Mouse (Mus musculus): ENCODE measurements at regions not wholly inside any gene's neighbourhood (a gene's known extent, or its start where the extent isn't known, plus 50 kb on each side); places are given as distances from the start of the nearest gene placed in this dataset.
"Not testable (repeated sequence)": the region's sequence is repeated elsewhere in the genome, so short reads cannot be mapped to it uniquely, and the experiment has no call there.

DNA sequence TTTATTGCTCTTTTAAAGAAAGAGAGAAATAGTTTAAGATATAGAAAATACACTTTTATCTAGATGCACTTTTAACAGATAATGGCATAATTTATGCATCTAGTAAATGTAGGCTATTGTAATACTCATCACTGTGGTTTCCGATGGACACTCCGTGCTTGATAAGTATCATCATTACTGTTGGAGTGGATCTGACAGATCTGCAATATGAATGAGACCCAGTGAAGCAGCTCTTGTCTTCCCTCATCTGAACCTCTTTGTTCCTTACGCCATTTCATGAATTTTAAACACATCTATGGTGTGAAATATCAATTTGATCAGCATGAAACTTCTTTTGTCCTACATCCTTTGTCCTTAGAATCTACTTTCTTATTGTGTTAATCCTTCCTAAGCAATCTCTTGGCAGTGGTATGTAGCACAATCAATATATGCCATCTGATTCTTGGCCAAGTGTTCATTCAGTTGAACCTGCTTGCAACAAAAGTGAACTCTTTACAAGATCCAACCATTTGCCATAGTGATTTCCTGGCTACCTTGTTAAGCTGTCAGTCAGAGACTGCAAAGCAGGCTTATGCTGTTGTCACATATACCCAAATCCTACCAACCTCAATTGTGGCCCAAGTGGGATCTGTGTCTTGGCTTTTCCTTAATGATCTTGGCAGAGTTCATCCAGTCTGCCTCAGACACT is 452.0 kb upstream of the Dab2 start:
- peak; percentile 71 for ATAC-seq
- Histone ChIP-seq H3K9me3 (replicated peaks; ENCODE audit: control insufficient read depth, low read length, poor library complexity, severe bottlenecking) (no peaks in the 10 kb centered on the region), H3K36me3 (ENCODE audit: control insufficient read depth, insufficient read depth, low read length) (no peaks in the 10 kb centered on the region), H3K9ac (ENCODE audit: low read depth, low read length) (no peak overlapping the region), H3K4me1 (ENCODE audit: control insufficient read depth, insufficient read depth, low read length) (no peaks in the 10 kb centered on the region), H3K27ac (ENCODE audit: low read length) (no peak overlapping the region), H3K4me2 (ENCODE audit: low read length) (no peak overlapping the region), H3K4me3 (ENCODE audit: low read depth, low read length) (no peak overlapping the region), H3K27me3 (ENCODE audit: control insufficient read depth, insufficient read depth, low read depth, low read length) (no peaks in the 10 kb centered on the region)
- 44% methylated on average over 3 of the region's 3 CpGs for WGBS

GRCm38 (mm10) chr15:5852523-5852922 is 447.1 kb upstream of the Dab2 start:
- Histone ChIP-seq H3K4me3 (ENCODE audit: low read depth, low read length) (no peak overlapping the region), H3K36me3 (ENCODE audit: control insufficient read depth, insufficient read depth, low read length) (no peaks in the 10 kb centered on the region), H3K27me3 (ENCODE audit: control insufficient read depth, insufficient read depth, low read depth, low read length) (no peaks in the 10 kb centered on the region), H3K4me2 (ENCODE audit: low read length) (no peak overlapping the region), H3K27ac (ENCODE audit: low read length) (no peak overlapping the region), H3K9me3 (replicated peaks; ENCODE audit: control insufficient read depth, low read length, poor library complexity, severe bottlenecking) (no peaks in the 10 kb centered on the region), H3K9ac (ENCODE audit: low read depth, low read length) (no peak overlapping the region), H3K4me1 (ENCODE audit: control insufficient read depth, insufficient read depth, low read length) (no peaks in the 10 kb centered on the region)
- no peak for ATAC-seq
- WGBS = 72% methylated on average over 3 of the region's 3 CpGs

- 86% methylated on average over 12 of the region's 12 CpGs for WGBS
- Histone ChIP-seq H3K9ac (ENCODE audit: low read depth, low read length) (no peak overlapping the region), H3K9me3 (replicated peaks; ENCODE audit: control insufficient read depth, low read length, poor library complexity, severe bottlenecking) (no peaks in the 10 kb centered on the region), H3K27ac (ENCODE audit: low read length) (no peak overlapping the region), H3K36me3 (ENCODE audit: control insufficient read depth, insufficient read depth, low read length) (no peaks in the 10 kb centered on the region), H3K4me1 (ENCODE audit: control insufficient read depth, insufficient read depth, low read length) (no peaks in the 10 kb centered on the region), H3K4me3 (ENCODE audit: low read depth, low read length) (no peak overlapping the region), H3K27me3 (ENCODE audit: control insufficient read depth, insufficient read depth, low read depth, low read length) (no peaks in the 10 kb centered on the region), H3K4me2 (ENCODE audit: low read length) (no peak overlapping the region)
- ATAC-seq = no peak
These were observed 430.3 kb upstream of the Dab2 start for GRCm38 (mm10) chr15:5869289-5869688.

DNA sequence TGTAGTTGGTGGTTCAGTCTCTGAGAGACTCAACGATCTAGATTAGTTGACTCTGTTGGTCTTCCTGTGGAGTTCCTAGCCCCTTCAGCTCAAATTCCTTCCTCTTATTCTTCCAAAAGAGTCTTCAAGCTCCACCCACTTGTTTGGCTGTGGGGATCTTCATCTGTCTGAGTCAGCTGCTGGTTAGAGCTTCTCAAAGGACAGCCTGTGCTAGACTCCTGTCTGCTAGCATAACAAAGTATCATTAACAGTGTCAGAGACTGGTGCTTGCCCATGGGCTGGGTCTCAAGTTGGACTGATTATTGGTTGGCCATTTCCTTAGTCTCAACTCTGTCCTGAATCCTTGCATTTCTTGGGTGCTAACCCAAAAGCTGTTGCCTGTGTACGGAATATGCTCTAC is 429.7 kb upstream of the Dab2 start:
- 80% methylated on average over 2 of the region's 2 CpGs for WGBS
- H3K9me3 ChIP-seq (replicated peaks; ENCODE audit: control insufficient read depth, low read length, poor library complexity, severe bottlenecking) = no peaks in the 10 kb centered on the region

DNA sequence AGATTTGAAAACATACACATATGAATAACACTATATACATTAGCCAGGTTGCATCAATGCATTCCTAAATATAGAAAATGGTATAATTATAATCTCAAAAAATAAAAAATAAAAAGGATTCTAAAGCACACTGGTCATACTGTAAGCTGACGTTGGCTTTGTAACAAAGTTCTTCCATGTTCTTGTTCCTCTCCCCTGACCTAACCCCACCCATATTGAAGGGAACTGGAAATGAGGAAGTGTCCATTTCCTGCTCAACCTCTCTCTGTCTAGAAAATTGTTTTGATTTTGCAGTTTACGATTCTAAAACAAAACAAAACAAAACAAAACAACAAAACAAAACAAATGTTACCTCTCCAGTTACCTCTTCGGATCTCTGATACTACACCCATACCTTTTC is 427.5 kb upstream of the Dab2 start:
- H3K36me3 ChIP-seq (ENCODE audit: control insufficient read depth, insufficient read depth, low read length) = no peaks in the 10 kb centered on the region
- H3K27me3 ChIP-seq (ENCODE audit: control insufficient read depth, insufficient read depth, low read depth, low read length) = no peaks in the 10 kb centered on the region
- 93% methylated on average over 3 of the region's 3 CpGs for WGBS
- H3K27ac ChIP-seq (ENCODE audit: low read length) = no peak overlapping the region
- no peak overlapping the region for H3K9ac ChIP-seq (ENCODE audit: low read depth, low read length)
- H3K4me2 ChIP-seq (ENCODE audit: low read length) = no peak overlapping the region
- H3K9me3 ChIP-seq (replicated peaks; ENCODE audit: control insufficient read depth, low read length, poor library complexity, severe bottlenecking) = no peaks in the 10 kb centered on the region
- no peak overlapping the region for H3K4me3 ChIP-seq (ENCODE audit: low read depth, low read length)
- H3K4me1 ChIP-seq (ENCODE audit: control insufficient read depth, insufficient read depth, low read length) = no peaks in the 10 kb centered on the region
- ATAC-seq = no peak

More for the DNA sequence above, 429.7 kb upstream of the Dab2 start:
- Histone ChIP-seq H3K36me3 (ENCODE audit: control insufficient read depth, insufficient read depth, low read length) (no peaks in the 10 kb centered on the region), H3K4me3 (ENCODE audit: low read depth, low read length) (no peak overlapping the region), H3K27me3 (ENCODE audit: control insufficient read depth, insufficient read depth, low read depth, low read length) (no peaks in the 10 kb centered on the region), H3K27ac (ENCODE audit: low read length) (no peak overlapping the region), H3K4me2 (ENCODE audit: low read length) (no peak overlapping the region), H3K4me1 (ENCODE audit: control insufficient read depth, insufficient read depth, low read length) (no peaks in the 10 kb centered on the region), H3K9ac (ENCODE audit: low read depth, low read length) (no peak overlapping the region)
- no peak for ATAC-seq

- no peak overlapping the region for H3K9ac ChIP-seq (ENCODE audit: low read depth, low read length)
- WGBS = 93% methylated on average over 5 of the region's 5 CpGs
- H3K4me3 ChIP-seq (ENCODE audit: low read depth, low read length) = no peak overlapping the region
- no peak overlapping the region for H3K4me2 ChIP-seq (ENCODE audit: low read length)
- ATAC-seq = no peak
- H3K27me3 ChIP-seq (ENCODE audit: control insufficient read depth, insufficient read depth, low read depth, low read length) = no peaks in the 10 kb centered on the region
- H3K27ac ChIP-seq (ENCODE audit: low read length) = no peak overlapping the region
- no peaks in the 10 kb centered on the region for H3K36me3 ChIP-seq (ENCODE audit: control insufficient read depth, insufficient read depth, low read length)
- no peaks in the 10 kb centered on the region for H3K4me1 ChIP-seq (ENCODE audit: control insufficient read depth, insufficient read depth, low read length)
- no peaks in the 10 kb centered on the region for H3K9me3 ChIP-seq (replicated peaks; ENCODE audit: control insufficient read depth, low read length, poor library complexity, severe bottlenecking)
These were observed 421.8 kb upstream of the Dab2 start for GRCm38 (mm10) chr15:5877749-5878148.

GRCm38 (mm10) chr15:5891188-5891587 is 408.4 kb upstream of the Dab2 start:
- Histone ChIP-seq H3K9me3 (replicated peaks; ENCODE audit: control insufficient read depth, low read length, poor library complexity, severe bottlenecking) (no peaks in the 10 kb centered on the region), H3K36me3 (ENCODE audit: control insufficient read depth, insufficient read depth, low read length) (no peaks in the 10 kb centered on the region), H3K27me3 (ENCODE audit: control insufficient read depth, insufficient read depth, low read depth, low read length) (no peaks in the 10 kb centered on the region), H3K4me2 (ENCODE audit: low read length) (no peak overlapping the region), H3K4me3 (ENCODE audit: low read depth, low read length) (no peak overlapping the region), H3K4me1 (ENCODE audit: control insufficient read depth, insufficient read depth, low read length) (no peaks in the 10 kb centered on the region), H3K27ac (ENCODE audit: low read length) (no peak overlapping the region), H3K9ac (ENCODE audit: low read depth, low read length) (no peak overlapping the region)
- WGBS = 93% methylated on average over 3 of the region's 3 CpGs
- ATAC-seq = no peak

DNA sequence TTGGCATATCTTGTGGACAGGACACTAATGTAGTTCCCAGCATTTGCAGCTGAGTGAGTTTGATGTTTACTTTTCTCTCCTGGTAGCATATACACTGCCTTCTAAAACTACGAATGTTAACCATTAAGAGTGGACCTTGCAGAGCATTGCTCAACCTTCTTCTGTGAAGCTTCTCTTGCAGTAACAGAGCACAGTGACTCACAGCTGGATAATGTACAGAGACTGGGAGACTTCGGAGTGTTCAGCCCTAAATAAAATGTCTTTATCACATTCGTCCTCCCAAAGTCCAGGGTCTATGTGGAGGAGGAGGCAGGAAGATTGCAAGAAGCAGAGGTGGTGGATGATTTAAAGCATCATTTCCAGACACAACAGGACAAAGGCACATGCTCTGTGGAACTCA is 407.6 kb upstream of the Dab2 start:
- Histone ChIP-seq H3K9me3 (replicated peaks; ENCODE audit: control insufficient read depth, low read length, poor library complexity, severe bottlenecking) (no peaks in the 10 kb centered on the region), H3K4me3 (ENCODE audit: low read depth, low read length) (no peak overlapping the region), H3K27me3 (ENCODE audit: control insufficient read depth, insufficient read depth, low read depth, low read length) (no peaks in the 10 kb centered on the region), H3K36me3 (ENCODE audit: control insufficient read depth, insufficient read depth, low read length) (no peaks in the 10 kb centered on the region), H3K9ac (ENCODE audit: low read depth, low read length) (no peak overlapping the region), H3K4me1 (ENCODE audit: control insufficient read depth, insufficient read depth, low read length) (no peaks in the 10 kb centered on the region), H3K27ac (ENCODE audit: low read length) (no peak overlapping the region), H3K4me2 (ENCODE audit: low read length) (no peak overlapping the region)
- no peak for ATAC-seq
- WGBS = 90% methylated on average over 3 of the region's 3 CpGs

DNA sequence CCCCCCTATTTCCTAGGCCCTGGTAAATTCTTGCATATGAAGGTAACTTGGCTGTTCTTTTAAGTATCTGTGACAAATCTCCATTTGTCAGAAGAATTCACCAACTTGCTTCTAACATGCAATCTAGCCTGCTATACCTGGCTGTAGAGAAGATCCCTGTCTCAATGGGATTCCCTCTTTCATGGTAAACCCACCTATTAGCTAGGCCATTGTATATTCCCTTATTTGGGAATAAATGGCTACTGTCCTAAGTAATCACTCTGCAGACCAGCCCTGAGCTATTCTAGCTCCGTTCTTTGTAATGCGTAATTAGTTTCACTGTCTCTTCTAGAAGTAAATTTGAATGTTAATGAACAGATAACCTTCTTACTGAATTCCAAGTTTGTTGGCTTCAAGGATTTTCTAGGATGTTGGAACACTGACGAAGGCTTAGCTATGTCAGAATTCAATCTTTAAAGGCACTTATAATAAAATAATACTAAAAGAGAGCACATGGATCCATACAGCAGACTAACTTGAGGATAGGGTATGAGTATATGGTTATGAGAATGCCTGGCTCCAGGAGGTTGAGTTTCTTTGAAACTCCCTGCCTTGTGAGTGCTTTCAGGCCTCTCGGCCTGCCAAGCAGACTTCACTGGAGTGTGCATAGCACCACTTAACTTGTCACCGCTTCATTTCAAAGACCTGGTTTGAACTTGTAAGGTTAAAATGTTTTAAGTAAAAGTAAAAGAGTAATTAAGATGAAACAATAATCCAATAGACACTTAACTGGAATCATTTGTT is 403.7 kb upstream of the Dab2 start:
- not testable (repeated sequence) for H3K9ac ChIP-seq (ENCODE audit: low read depth, low read length); H3K27ac ChIP-seq (ENCODE audit: low read length); H3K36me3 ChIP-seq (ENCODE audit: control insufficient read depth, insufficient read depth, low read length); H3K9me3 ChIP-seq (replicated peaks; ENCODE audit: control insufficient read depth, low read length, poor library complexity, severe bottlenecking); H3K4me2 ChIP-seq (ENCODE audit: low read length); H3K4me3 ChIP-seq (ENCODE audit: low read depth, low read length); H3K27me3 ChIP-seq (ENCODE audit: control insufficient read depth, insufficient read depth, low read depth, low read length); H3K4me1 ChIP-seq (ENCODE audit: control insufficient read depth, insufficient read depth, low read length); ATAC-seq
- WGBS = 78% methylated on average over 5 of the region's 5 CpGs

All from midbrain, embryonic 16.5 days (tissue).